Mouse (Mus musculus) neural tube, embryonic 12.5 days (tissue): ENCODE measurements around the gene Polm. TPM values are rescaled to one million over a fixed set of nuclear protein-coding genes. Genes with fewer than 3 reads are reported as not detected.
"Not testable (repeated sequence)": the region's sequence is repeated elsewhere in the genome, so short reads cannot be mapped to it uniquely, and the experiment has no call there.

Experiments used
- ATAC-seq: fragments of 200-750 bp; cut with Nextera tagmentation; 2 replicates; pipeline ENCODE4 v1.8.0; 2017; ENCODE audit warnings: low read depth, mild to moderate bottlenecking, moderate TSS enrichment, moderate library complexity; ENCODE audit not compliant: low FRiP score
- H3K27ac ChIP-seq: fragments of 300-500 bp; sonication (generic); 2 replicates; pipeline ENCODE4 v1.5.1; 2016
- H3K27me3 ChIP-seq: fragments of 300-500 bp; sonication (generic); replicated peaks from 2 replicates; pipeline ENCODE4 v1.6.1; 2016; ENCODE audit warnings: mild to moderate bottlenecking
- H3K36me3 ChIP-seq: fragments of 300-500 bp; sonication (generic); 2 replicates; pipeline ENCODE4 v1.6.1; 2016; ENCODE audit warnings: mild to moderate bottlenecking
- H3K4me1 ChIP-seq: fragments of 300-500 bp; sonication (generic); 2 replicates; pipeline ENCODE4 v1.6.1; 2016
- H3K4me2 ChIP-seq: fragments of 300-500 bp; sonication (generic); replicated peaks from 2 replicates; pipeline ENCODE4 v1.6.1; 2016; ENCODE audit warnings: mild to moderate bottlenecking
- H3K4me3 ChIP-seq: fragments of 300-500 bp; sonication (generic); 2 replicates; pipeline ENCODE4 v1.5.1; 2016
- H3K9ac ChIP-seq: fragments of 300-500 bp; sonication (generic); 2 replicates; pipeline ENCODE4 v1.6.1; 2016; ENCODE audit warnings: mild to moderate bottlenecking
- H3K9me3 ChIP-seq: fragments of 300-500 bp; sonication (generic); 2 replicates; pipeline ENCODE4 v1.6.1; 2016; ENCODE audit warnings: mild to moderate bottlenecking
- WGBS: fragments of 180-500 bp; shearing (Covaris S2); methylation state at CpG from one replicate; pipeline ENCODE4 v1.1.7; 2016; 5-methylcytosine and 5-hydroxymethylcytosine counted together
- polyA plus RNA-seq: library from polyadenylated mRNA; unstranded; fragments of >200 nt; fragmentation: Nextera tagmentation; extraction: Ambion mirVana; gene quantifications from 2 replicates; pipeline ENCODE4 v1.2.1, GENCODE M21; 2016

Polm gene
- polyA plus RNA-seq, 1 experiment from 2014 or later, result 6.6 TPM

DNA sequence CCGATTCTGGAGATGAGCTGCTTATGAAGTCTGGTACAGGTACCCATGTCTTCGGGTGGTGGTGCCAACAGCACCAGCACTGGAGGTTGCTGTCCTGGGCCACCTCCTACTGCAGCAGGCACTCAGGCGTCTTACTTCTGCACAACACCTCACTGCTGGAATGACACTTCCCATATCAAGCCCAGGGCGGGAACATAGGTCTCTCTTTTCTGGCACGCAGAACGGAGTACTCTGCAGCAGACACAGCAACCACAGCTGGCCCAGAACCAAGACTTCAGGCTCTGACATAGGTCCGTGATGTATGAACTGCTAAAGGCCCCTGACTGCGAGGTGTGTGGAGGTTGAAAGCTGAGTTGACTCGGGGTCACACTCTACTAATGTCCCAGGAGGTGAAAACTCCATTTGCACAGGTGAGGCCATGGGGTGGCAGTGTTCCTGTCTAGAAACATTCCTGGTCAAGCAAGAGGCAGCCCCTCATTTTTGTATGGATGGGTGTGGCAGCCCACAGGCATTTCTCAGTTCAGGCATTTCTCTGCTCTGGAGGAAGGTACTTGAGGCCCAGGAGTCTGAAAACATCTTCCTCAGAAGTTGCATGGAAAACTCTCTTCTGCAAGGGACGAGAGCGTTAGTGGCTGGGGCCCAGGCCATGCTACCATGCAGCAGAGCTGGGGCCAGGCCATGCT is 9.2 kb downstream of the Polm start:
- ATAC-seq, result no peak
- H3K9me3 ChIP-seq, result no peaks in the 10 kb centered on the region
- WGBS, result 90% methylated on average over 11 of the region's 11 CpGs
- peaks cover 32% of the 10 kb centered on the region for H3K36me3 ChIP-seq
- H3K4me1 ChIP-seq, result no peaks in the 10 kb centered on the region
- H3K27ac ChIP-seq, result no peak overlapping the region
- no peaks in the 10 kb centered on the region for H3K27me3 ChIP-seq
- H3K4me2 ChIP-seq, result no peak overlapping the region
- no peak overlapping the region for H3K9ac ChIP-seq
- no peak overlapping the region for H3K4me3 ChIP-seq

DNA sequence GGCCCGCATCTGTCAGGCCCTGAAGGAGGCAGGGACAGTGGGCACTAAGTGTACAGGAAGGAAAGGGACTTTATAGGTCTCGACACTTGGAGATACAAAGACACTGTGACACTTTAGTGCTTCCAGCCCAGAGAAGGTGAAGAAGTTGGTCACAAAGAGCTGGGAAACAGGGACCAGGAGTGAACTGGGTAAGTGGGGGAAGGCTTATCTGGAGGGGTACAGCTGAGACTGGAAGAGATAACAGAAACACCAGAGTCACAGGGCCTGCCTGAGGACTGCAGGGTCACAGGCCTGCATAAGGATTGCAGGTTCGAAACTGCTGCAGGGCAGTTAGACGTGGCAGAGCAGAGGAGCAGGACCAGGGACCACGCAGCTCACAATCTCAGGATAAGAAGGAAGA is 9.9 kb downstream of the Polm start:
- no peaks in the 10 kb centered on the region for H3K9me3 ChIP-seq
- WGBS, result 91% methylated on average over 5 of the region's 5 CpGs

DNA sequence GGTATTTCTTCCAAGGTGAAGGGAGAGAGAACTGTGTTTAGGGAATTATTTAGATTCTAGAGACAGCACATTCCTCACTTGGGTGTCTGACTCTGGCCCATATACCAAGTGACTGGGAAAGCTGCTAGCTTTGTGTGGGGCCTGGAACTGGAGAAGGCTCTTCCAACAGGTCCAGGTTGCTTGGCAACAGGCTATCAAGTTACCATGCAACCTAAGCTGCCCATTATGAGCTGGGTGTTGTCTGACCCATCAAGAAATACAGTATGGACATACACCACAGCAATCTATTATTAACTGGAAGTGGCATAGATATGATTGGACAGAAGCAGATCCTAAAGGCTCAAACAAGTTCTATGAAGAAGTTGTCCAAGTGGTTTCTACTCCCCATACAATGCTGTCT is 12.4 kb downstream of the Polm start:
- H3K36me3 ChIP-seq, result peaks cover 16% of the 10 kb centered on the region
- H3K9ac ChIP-seq, result no peak overlapping the region
- no peak overlapping the region for H3K4me2 ChIP-seq

More for the DNA sequence above, 9.9 kb downstream of the Polm start:
- ATAC-seq, result no peak
- Histone ChIP-seq H3K36me3 (peaks cover 32% of the 10 kb centered on the region), H3K4me1 (no peaks in the 10 kb centered on the region), H3K9ac (no peak overlapping the region), H3K27me3 (no peaks in the 10 kb centered on the region), H3K27ac (no peak overlapping the region), H3K4me2 (no peak overlapping the region), H3K4me3 (no peak overlapping the region)

DNA sequence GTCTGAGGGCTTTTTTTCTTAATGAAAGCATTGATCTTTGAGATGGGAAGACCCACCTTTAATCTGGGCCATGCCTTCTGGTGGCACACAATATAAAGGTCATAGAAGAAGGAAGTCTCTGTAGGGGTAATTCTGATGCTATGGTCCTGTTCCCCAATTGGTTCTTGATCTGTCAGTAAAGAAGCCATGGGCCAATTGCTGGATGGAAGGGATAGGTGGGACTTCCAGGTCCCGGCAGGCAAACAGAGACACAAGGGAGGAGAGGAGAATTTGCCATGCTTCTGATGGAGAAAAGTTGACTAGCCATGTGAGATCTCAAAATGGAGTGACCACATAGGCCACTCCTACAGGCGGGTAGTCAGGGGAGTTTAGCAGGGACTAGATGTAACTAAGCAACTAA is 18.6 kb downstream of the Polm start:
- Histone ChIP-seq H3K4me2 (no peak overlapping the region), H3K27ac (no peak overlapping the region), H3K4me1 (no peaks in the 10 kb centered on the region), H3K27me3 (no peaks in the 10 kb centered on the region), H3K4me3 (no peak overlapping the region), H3K9ac (no peak overlapping the region), H3K36me3 (no peaks in the 10 kb centered on the region), H3K9me3 (no peaks in the 10 kb centered on the region)
- WGBS, result 76% methylated on average over 2 of the region's 2 CpGs
- no peak for ATAC-seq

More for the DNA sequence above, 12.4 kb downstream of the Polm start:
- Histone ChIP-seq H3K27me3 (no peaks in the 10 kb centered on the region), H3K9me3 (no peaks in the 10 kb centered on the region), H3K27ac (no peak overlapping the region), H3K4me1 (no peaks in the 10 kb centered on the region), H3K4me3 (no peak overlapping the region)
- ATAC-seq, result no peak

DNA sequence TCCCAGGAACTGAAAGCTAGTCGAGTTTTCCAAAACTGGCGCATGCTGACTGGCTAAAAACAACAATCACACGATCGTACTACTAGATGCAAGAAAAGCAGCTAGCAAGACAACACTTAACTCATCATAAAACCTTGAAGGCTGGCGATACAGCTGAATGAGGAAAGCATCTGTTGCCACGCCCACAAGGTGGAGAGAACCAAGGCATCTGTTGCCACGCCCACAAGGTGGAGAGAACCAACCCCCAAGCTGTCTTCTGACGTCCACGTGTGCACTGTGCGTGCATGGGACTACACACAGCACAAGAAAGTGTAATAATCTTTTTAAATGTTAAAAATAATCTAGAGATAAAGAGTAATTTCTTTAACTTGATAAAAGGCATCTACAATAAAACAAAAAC is 24.4 kb downstream of the Polm start:
- H3K4me2 ChIP-seq, result no peak overlapping the region
- WGBS, result 75% methylated on average over 10 of the region's 10 CpGs
- no peaks in the 10 kb centered on the region for H3K9me3 ChIP-seq
- ATAC-seq, result no peak
- no peaks in the 10 kb centered on the region for H3K36me3 ChIP-seq
- H3K4me1 ChIP-seq, result no peaks in the 10 kb centered on the region
- no peaks in the 10 kb centered on the region for H3K27me3 ChIP-seq
- H3K27ac ChIP-seq, result no peak overlapping the region
- H3K9ac ChIP-seq, result no peak overlapping the region
- no peak overlapping the region for H3K4me3 ChIP-seq

DNA sequence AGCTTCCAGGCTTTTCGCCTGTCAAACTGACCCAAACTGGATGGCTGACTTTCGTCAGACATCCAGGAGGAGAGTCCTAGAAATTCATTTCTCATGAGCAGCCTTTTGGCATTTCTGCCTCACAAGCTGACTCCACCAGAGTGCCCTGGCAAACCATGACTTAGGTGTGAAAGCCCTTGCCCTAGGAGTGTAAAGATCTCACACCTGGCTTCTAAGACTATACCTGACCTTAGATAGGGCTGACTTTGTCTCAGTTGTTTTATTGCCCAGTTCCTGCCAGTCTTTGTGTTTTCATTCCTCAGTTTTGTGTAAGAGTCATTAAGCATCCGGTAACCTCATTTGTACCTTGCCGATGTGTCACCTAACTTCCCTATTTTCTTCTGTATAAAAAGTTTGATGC is 28.3 kb downstream of the Polm start:
- ATAC-seq, H3K4me3 ChIP-seq, H3K4me1 ChIP-seq, H3K4me2 ChIP-seq, H3K9me3 ChIP-seq, H3K27ac ChIP-seq, H3K27me3 ChIP-seq, H3K36me3 ChIP-seq, H3K9ac ChIP-seq: not testable (repeated sequence)
- WGBS, result 94% methylated on average over 4 of the region's 4 CpGs

DNA sequence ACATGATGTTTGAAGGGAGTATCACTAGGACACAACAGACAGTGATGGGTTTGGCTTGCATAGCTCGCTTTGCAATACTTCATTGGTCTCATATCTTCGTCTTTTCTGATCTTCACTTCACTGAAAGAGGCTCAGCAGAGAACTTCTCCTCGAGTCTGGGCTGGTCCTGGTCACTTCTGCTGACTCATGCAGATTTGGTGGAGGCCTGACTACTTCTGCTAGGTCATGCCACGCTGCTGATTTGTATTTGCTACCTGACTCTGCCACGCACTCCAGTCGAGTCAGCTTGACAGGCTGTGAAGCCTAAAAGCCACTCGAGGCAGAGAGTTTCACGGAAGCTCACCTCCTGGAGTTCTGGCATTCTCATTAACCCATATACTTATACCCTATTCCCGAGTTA is 29.9 kb downstream of the Polm start:
- H3K27ac ChIP-seq, result no peak overlapping the region
- no peaks in the 10 kb centered on the region for H3K36me3 ChIP-seq
- H3K9ac ChIP-seq, result no peak overlapping the region
- no peaks in the 10 kb centered on the region for H3K27me3 ChIP-seq
- H3K9me3 ChIP-seq, result no peaks in the 10 kb centered on the region
- WGBS, result 84% methylated on average over 9 of the region's 9 CpGs
- H3K4me3 ChIP-seq, result no peak overlapping the region
- no peaks in the 10 kb centered on the region; the same call in 1 of the 2 replicates for H3K4me1 ChIP-seq
- no peak for ATAC-seq
- no peak overlapping the region for H3K4me2 ChIP-seq

DNA sequence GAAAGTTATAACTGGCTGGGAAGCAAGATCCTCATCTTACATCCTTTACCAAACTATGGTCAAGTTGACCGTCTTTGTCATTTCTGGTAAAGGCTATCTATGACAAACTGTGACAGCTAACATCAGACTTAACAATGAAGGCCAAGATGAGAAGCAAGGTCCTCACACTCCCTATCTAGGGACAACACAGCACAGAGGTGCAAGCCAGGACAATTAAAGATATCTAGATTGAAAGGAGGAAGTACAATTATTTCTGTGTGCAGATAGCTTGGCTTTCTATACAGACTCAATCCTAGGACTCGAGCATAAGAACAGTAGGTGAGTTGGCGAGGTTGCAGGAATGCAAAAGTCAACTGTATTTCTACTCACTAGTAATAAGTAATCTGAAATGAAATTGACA is 32.1 kb downstream of the Polm start:
- H3K36me3 ChIP-seq, result peaks cover 7% of the 10 kb centered on the region
- 88% methylated on average over 3 of the region's 3 CpGs for WGBS
- no peak overlapping the region for H3K4me3 ChIP-seq
- no peaks in the 10 kb centered on the region for H3K27me3 ChIP-seq
- no peak overlapping the region for H3K4me2 ChIP-seq
- H3K4me1 ChIP-seq, result no peaks in the 10 kb centered on the region; the same call in 1 of the 2 replicates
- ATAC-seq, result no peak
- no peak overlapping the region for H3K9ac ChIP-seq
- no peak overlapping the region for H3K27ac ChIP-seq
- H3K9me3 ChIP-seq, result no peaks in the 10 kb centered on the region

DNA sequence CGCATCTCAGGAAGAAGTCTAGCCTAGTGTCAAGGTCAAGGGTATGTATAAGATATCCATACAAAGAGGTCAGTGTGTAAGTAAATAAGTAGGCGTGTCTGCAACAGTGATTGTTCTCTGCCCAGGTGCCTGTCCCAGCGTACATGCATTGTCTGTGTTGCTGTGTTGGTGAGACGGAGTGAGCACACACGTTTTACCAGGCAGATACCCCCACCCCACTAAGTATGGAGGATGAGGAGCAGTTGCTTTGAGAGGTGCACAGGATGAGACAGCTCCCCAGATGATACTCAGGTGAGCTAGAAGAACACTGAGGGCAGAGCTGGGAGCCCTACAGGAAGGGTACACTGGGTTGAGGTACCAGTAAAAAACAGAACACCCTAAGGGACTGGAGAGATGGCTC is 33.6 kb downstream of the Polm start:
- H3K9ac ChIP-seq, result no peak overlapping the region
- no peak overlapping the region for H3K4me3 ChIP-seq
- no peaks in the 10 kb centered on the region for H3K9me3 ChIP-seq
- H3K36me3 ChIP-seq, result peaks cover 22% of the 10 kb centered on the region
- H3K27ac ChIP-seq, result no peak overlapping the region
- no peak for ATAC-seq
- H3K4me1 ChIP-seq, result no peaks in the 10 kb centered on the region; the same call in 1 of the 2 replicates
- no peaks in the 10 kb centered on the region for H3K27me3 ChIP-seq
- H3K4me2 ChIP-seq, result no peak overlapping the region
- 81% methylated on average over 5 of the region's 5 CpGs for WGBS

DNA sequence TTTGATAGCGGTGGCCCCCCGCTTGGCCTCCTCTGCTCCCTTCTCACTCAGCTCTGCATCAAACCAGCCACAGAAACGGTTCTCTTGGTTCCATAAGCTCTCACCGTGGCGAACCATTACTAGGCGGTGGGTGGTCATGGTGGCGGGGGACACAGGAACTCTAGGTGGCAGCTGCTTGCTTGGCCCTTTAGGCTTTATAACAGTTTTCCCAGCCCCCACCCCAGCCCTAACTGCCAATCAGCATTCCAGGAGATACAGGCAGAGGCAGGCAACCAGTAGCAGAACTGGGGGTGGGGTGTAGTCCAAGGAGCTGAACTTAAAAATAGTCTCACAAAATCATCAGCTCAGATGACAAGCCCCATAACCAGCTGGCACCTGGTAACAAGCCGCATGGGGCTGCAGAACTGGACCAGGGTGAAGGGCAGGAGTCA is 34.2 kb downstream of the Polm start, which contains the start of gene Pgam2:
Gene Pgam2, minus strand, starts transcription at position 183 of the 431 bp plus-strand sequence.
- H3K4me3 ChIP-seq, result no peak within 1 kb of the TSS
- H3K27me3 ChIP-seq, result no peaks in the 10 kb centered on the region
- no peaks in the 10 kb centered on the region; the same call in 1 of the 2 replicates for H3K4me1 ChIP-seq
- H3K9me3 ChIP-seq, result no peaks in the 10 kb centered on the region
- no peak within 1 kb of the TSS for H3K9ac ChIP-seq
- no peak within 1 kb of the TSS for H3K4me2 ChIP-seq
- no peak within 1 kb of the TSS for H3K27ac ChIP-seq
- H3K36me3 ChIP-seq, result peaks cover 28% of the 10 kb centered on the region
- WGBS, result 62% methylated on average over 8 of the region's 8 CpGs
- no peak; the same call in 1 of the 2 replicates for ATAC-seq

DNA sequence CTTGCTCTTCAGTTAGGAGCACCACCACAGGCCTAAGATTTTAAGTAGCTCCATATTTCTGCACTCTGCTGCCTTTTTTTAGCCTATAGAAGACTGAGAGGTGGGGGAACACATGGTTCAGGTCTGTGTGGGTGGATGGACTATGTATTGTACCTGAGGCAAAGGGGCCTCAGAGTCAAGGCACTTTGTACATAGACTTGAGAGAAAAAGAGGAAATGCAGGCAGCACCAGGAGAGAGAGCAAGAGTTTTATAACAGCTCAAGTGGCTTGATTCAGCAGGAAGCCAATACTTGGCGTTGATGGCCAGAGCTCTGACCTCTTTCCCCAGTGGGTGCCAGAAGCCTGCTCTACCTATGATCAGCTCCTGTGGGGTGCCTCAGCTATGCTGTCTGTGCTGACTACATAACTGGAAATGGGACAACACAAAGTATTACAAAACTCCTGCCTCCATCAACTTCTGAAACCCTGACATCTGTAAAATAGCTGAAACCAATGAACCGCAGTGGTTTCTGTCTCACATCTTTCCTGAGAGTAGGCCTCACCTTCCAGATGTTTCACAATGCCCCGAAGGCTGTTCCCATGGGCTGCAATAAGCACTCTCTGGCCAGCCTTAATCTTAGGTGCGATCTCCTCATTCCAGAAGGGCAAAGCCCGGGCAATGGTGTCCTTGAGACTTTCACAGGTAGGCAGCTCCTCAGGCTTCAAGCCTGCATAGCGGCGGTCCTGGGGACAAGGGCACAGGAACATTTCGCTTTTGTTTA is 35.2 kb downstream of the Polm start:
- no peak overlapping the region for H3K4me3 ChIP-seq
- no peak overlapping the region for H3K4me2 ChIP-seq
- WGBS, result 81% methylated on average over 8 of the region's 8 CpGs
- no peaks in the 10 kb centered on the region; the same call in 1 of the 2 replicates for H3K4me1 ChIP-seq
- H3K36me3 ChIP-seq, result peaks cover 36% of the 10 kb centered on the region
- H3K9ac ChIP-seq, result no peak overlapping the region
- no peak for ATAC-seq
- no peaks in the 10 kb centered on the region for H3K27me3 ChIP-seq
- H3K9me3 ChIP-seq, result no peaks in the 10 kb centered on the region
- H3K27ac ChIP-seq, result no peak overlapping the region

DNA sequence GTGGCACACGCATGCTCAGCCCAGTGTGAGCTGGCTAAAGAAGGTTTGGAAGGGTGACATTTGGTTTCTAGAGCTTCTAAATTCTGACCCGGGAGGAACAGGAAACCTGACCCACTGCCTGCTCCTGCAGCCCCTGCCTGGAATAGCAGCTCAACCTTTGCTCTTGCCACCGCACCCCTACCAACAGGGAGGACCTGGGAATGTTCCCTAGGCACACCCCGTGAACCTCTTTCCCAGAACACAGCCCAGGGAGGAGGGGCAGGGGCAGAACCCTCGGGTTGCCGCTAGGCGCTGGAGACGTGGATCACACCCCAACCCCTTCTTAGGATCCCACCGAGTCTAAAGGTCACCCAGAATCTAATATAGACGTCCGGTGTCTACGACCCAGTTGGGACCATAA is 35.8 kb downstream of the Polm start:
- Histone ChIP-seq H3K27ac (no peak overlapping the region), H3K4me1 (no peaks in the 10 kb centered on the region; the same call in 1 of the 2 replicates), H3K9ac (no peak overlapping the region), H3K4me3 (no peak overlapping the region), H3K27me3 (no peaks in the 10 kb centered on the region), H3K4me2 (no peak overlapping the region), H3K9me3 (no peaks in the 10 kb centered on the region), H3K36me3 (peaks cover 42% of the 10 kb centered on the region)
- 78% methylated on average over 12 of the region's 12 CpGs for WGBS
- ATAC-seq, result no peak
